Mouse (Mus musculus) ES-Bruce4 (cell line): ENCODE results near the gene D6Ertd527e. TPM values are rescaled to one million over a fixed set of nuclear protein-coding genes. Genes with fewer than 3 reads are reported as not detected.

ENCODE experiments used
- H3K27ac ChIP-seq: 2 replicates; pipeline ENCODE4 v1.5.1; 2012; ENCODE audit warnings: low read length, inconsistent platforms; ENCODE audit not compliant: insufficient read depth
- H3K27me3 ChIP-seq: 2 replicates; pipeline ENCODE4 v1.6.1; 2012; ENCODE audit warnings: mild to moderate bottlenecking, low read length, inconsistent platforms; ENCODE audit not compliant: control insufficient read depth, poor library complexity, insufficient read depth, severe bottlenecking
- H3K36me3 ChIP-seq: 2 replicates; pipeline ENCODE4 v1.6.1; 2012; ENCODE audit warnings: inconsistent platforms, mild to moderate bottlenecking, low read length, moderate library complexity; ENCODE audit not compliant: control insufficient read depth, poor library complexity, insufficient read depth, severe bottlenecking
- H3K4me1 ChIP-seq: one replicate; pipeline ENCODE4 v1.8.1; 2011; ENCODE audit warnings: low read length; ENCODE audit not compliant: control insufficient read depth, insufficient read depth
- H3K4me3 ChIP-seq: 2 replicates; pipeline ENCODE4 v1.5.1; 2011; ENCODE audit warnings: low read depth, mild to moderate bottlenecking, low read length
- H3K9ac ChIP-seq: 2 replicates; pipeline ENCODE4 v1.6.1; 2012; ENCODE audit warnings: low read depth, mild to moderate bottlenecking, inconsistent platforms; ENCODE audit not compliant: poor library complexity, severe bottlenecking
- H3K9me3 ChIP-seq: replicated peaks from 2 replicates; pipeline ENCODE4 v1.6.1; 2012; ENCODE audit warnings: mild to moderate bottlenecking, low read length, inconsistent platforms; ENCODE audit not compliant: control insufficient read depth, poor library complexity, insufficient read depth, severe bottlenecking
- CTCF ChIP-seq: IDR thresholded peaks from one replicate; pipeline ENCODE4 v1.8.1; 2011; ENCODE audit warnings: low read depth, low read length
- EP300 ChIP-seq: IDR thresholded peaks from 2 replicates; pipeline ENCODE4 v1.6.1; 2011; ENCODE audit warnings: low read depth, low read length; ENCODE audit not compliant: insufficient read depth
- POLR2A ChIP-seq: IDR thresholded peaks from one replicate; pipeline ENCODE4 v1.8.1; 2011; ENCODE audit warnings: low read length; ENCODE audit not compliant: insufficient read depth
- polyA plus RNA-seq: library from polyadenylated mRNA; stranded (reverse); fragments of >200 nt; gene quantifications from 2 replicates; pipeline ENCODE4 v1.2.4, GENCODE M21; 2011; ENCODE audit warnings: low read depth; ENCODE audit not compliant: missing spikeins, insufficient read depth, insufficient read length

D6Ertd527e gene
- polyA plus RNA-seq, 1 experiment: 0.37 TPM

DNA sequence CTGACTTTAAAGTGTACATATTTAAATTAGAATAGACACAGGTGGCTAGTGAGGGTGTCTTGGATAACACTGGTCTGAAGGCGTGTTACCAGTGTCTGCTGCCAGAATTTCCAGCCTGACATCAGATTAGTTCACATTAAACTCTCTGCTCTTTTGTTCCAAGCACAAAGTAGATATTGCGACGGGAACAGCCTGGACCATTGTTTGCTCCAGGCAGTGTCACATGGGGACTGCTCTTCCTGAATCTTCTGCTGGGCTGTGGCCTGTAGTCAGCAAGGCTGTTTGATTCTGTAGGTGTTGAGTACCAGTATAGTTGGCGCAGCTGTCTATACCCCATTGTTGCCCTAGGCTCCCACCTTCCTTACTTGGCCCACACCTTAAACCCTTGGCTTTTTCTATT, 19.4 kb downstream of the D6Ertd527e start:
- Histone ChIP-seq H3K27me3 (no peaks in the 10 kb centered on the region), H3K4me1 (no peaks in the 10 kb centered on the region), H3K4me3 (no peak overlapping the region), H3K9me3 (no peaks in the 10 kb centered on the region), H3K9ac (no peak overlapping the region), H3K36me3 (no peaks in the 10 kb centered on the region), H3K27ac (no peak overlapping the region)
- TF ChIP-seq POLR2A: no peak
- no peak for TF ChIP-seq CTCF
- TF ChIP-seq EP300: no peak

DNA sequence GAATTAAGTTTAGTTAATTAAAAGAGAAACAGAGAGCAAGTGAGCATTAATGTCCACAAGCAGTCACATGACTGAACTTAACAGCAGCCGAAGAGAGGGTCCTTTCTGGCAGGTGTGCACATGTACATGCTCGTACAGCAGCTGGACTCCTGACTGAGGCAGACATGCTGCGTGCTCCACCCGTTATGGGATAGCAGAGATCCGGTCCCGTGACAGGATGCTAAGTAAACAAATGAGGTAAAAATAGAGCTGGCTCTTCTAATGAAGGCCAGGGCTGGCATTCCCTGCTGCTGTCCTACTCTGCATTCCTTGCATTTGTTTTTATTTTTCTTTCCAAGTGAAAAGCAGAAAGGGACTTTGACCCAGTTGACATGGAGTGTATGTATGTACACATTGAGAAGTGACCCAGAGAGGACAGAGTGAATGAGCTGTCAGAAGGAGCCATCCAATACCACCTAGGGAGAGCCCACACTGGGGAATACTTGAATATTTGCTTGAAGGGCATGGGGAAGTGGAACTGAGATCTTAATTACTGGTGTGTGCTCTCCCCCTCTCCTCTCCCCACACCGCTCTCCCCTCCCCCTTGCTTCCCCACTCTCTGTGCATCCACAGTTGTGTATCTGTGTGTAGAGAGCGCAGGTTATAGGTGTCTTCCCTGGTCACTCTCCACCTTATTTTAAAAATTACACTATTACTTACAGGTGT, 22.7 kb downstream of the D6Ertd527e start:
- Histone ChIP-seq H3K27me3 (no peaks in the 10 kb centered on the region), H3K36me3 (no peaks in the 10 kb centered on the region), H3K27ac (no peak overlapping the region), H3K9ac (no peak overlapping the region), H3K4me3 (no peak overlapping the region), H3K4me1 (no peaks in the 10 kb centered on the region), H3K9me3 (0 out of 2 replicates have a peak, but pooled peaks cover 6% of the 10 kb centered on the region)
- TF ChIP-seq CTCF: no peak
- TF ChIP-seq POLR2A: no peak
- no peak for TF ChIP-seq EP300

DNA sequence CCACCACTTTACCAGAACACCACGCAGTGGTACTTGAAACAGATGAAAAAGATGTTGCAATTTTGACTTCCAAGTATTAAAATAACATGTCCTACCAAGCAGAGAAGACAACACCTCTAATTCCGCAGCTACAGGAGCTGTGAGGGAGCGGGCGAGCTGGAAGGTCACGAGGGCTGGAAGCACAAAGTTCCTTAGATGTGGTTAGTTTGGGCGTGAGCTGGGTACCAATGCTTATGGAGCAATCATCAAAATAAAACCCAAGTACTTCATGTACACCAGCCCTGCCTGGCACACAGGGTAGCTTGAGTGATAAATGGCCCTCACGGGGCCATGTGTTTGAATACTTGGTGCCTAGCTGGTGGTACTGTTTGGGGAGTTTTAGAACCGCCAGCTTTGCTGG, 25.3 kb downstream of the D6Ertd527e start:
- no peak overlapping the region for H3K9ac ChIP-seq
- no peak for TF ChIP-seq CTCF
- TF ChIP-seq EP300: no peak
- no peak for TF ChIP-seq POLR2A
- no peaks in the 10 kb centered on the region for H3K4me1 ChIP-seq
- H3K4me3 ChIP-seq: no peak overlapping the region
- no peaks in the 10 kb centered on the region for H3K27me3 ChIP-seq
- 0 out of 2 replicates have a peak, but pooled peaks cover 6% of the 10 kb centered on the region for H3K9me3 ChIP-seq
- no peaks in the 10 kb centered on the region for H3K36me3 ChIP-seq
- no peak overlapping the region for H3K27ac ChIP-seq

DNA sequence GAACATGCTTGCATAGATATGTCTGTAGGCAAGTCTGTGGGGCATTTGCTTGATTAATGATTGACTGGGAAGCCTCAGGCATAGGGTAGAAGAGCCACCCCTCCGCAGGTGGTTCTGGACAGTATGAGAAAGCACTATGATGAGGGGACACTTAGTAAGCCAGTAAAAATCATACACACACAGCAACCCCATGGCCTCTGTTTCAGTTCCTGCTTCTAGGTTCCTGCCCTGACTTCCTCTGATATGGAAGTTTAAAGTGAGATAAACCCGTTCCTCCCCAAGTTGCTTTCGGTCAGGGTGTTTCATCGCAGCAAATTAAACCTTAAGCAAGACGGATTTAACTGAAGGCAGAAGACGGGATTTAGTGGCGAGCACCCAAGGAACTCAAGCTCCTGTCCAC, 26.1 kb downstream of the D6Ertd527e start:
- H3K9me3 ChIP-seq: 0 out of 2 replicates have a peak, but pooled peaks cover 6% of the 10 kb centered on the region
- H3K27me3 ChIP-seq: no peaks in the 10 kb centered on the region
- no peak overlapping the region for H3K27ac ChIP-seq
- no peaks in the 10 kb centered on the region for H3K36me3 ChIP-seq
- H3K4me1 ChIP-seq: no peaks in the 10 kb centered on the region
- no peak overlapping the region for H3K9ac ChIP-seq
- H3K4me3 ChIP-seq: no peak overlapping the region
- TF ChIP-seq POLR2A: no peak
- TF ChIP-seq EP300: no peak
- no peak for TF ChIP-seq CTCF

DNA sequence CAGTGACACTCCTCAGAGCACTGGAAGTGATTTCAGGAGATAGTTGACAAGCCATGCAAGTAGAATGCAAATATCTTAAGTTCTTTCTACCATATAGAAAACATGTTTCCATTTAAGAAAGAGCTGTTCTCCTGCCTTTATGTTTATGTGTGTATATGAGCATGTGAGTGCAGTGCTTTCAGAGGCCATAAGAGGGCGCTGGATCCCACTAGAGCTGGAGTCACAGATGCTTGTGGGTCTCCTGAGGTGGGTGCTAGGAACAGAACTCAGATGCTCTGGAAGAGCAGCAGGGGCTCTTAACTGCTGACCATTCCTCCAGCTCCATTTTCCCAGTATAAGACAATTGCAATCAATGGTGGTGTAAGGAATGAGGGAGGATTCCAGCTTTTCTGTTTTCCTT, 26.5 kb downstream of the D6Ertd527e start:
- no peak overlapping the region for H3K9ac ChIP-seq
- TF ChIP-seq EP300 (no peak), CTCF (no peak), POLR2A (no peak)
- H3K27ac ChIP-seq: no peak overlapping the region

DNA sequence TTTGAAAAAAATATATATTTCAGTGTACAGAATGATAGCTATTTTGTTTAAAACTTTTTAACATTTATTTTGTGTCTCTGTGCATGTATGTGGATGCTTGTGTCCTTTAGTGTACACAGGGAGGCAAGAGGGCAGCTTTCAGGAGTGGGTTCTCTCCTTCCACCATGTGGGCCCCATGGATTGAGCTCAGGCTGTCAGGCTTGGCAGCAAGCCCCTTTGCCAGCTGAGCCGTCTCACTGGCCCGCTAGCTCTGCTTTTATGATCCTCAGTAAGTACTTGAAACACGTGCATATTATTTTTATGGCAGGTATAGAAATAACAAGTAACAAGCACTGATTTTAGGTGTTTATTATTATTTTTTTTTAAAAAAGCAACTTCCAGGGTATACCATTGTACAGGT, 29.0 kb downstream of the D6Ertd527e start:
- H3K9me3 ChIP-seq: 0 out of 2 replicates have a peak, but pooled peaks cover 6% of the 10 kb centered on the region
- no peak overlapping the region for H3K9ac ChIP-seq
- TF ChIP-seq EP300 (no peak), POLR2A (no peak), CTCF (no peak)
- H3K36me3 ChIP-seq: no peaks in the 10 kb centered on the region
- H3K27me3 ChIP-seq: no peaks in the 10 kb centered on the region
- no peak overlapping the region for H3K4me3 ChIP-seq
- H3K27ac ChIP-seq: no peak overlapping the region
- H3K4me1 ChIP-seq: no peaks in the 10 kb centered on the region

More for the DNA sequence above, 26.5 kb downstream of the D6Ertd527e start:
- Histone ChIP-seq H3K27me3 (no peaks in the 10 kb centered on the region), H3K9me3 (0 out of 2 replicates have a peak, but pooled peaks cover 6% of the 10 kb centered on the region), H3K4me1 (no peaks in the 10 kb centered on the region), H3K4me3 (no peak overlapping the region), H3K36me3 (no peaks in the 10 kb centered on the region)
